Mouse (Mus musculus) spleen, postnatal 36 days (tissue): ENCODE results near the gene Lrrc4.

ENCODE experiments used
- DNase-seq, 2 experiments: peaks; one replicate each; pipeline ENCODE4 v3.0.0; 2022; ENCODE audit warnings: low spot score in 2 of 2, mixed read lengths in 1 of 2

The Lrrc4 gene

GRCm38 (mm10) chr6:28771331-28771730 is 60.2 kb downstream of the Lrrc4 start:
- DNase-seq = no peak

- DNase-seq = no peak
These were observed 63.6 kb downstream of the Lrrc4 start for GRCm38 (mm10) chr6:28767891-28768481.

- no peak for DNase-seq
These were observed 64.9 kb downstream of the Lrrc4 start for GRCm38 (mm10) chr6:28766622-28767021.

GRCm38 (mm10) chr6:28762132-28762775 is 69.3 kb downstream of the Lrrc4 start:
- no peak for DNase-seq

GRCm38 (mm10) chr6:28761728-28762127 is 69.8 kb downstream of the Lrrc4 start:
- DNase-seq = no peak

- no peak for DNase-seq
These were observed 73.3 kb downstream of the Lrrc4 start for GRCm38 (mm10) chr6:28758293-28758692.

GRCm38 (mm10) chr6:28756306-28757018 is 75.1 kb downstream of the Lrrc4 start:
- no peak for DNase-seq

GRCm38 (mm10) chr6:28754127-28754898 is 77.2 kb downstream of the Lrrc4 start:
- DNase-seq = peak in 1 of 2 experiments; percentile 2

GRCm38 (mm10) chr6:28753681-28754080 is 77.9 kb downstream of the Lrrc4 start:
- no peak for DNase-seq

GRCm38 (mm10) chr6:28753217-28753616 is 78.3 kb downstream of the Lrrc4 start:
- DNase-seq = no peak

GRCm38 (mm10) chr6:28751186-28751585 is 80.4 kb downstream of the Lrrc4 start:
- DNase-seq = no peak

GRCm38 (mm10) chr6:28749224-28749623 is 82.3 kb downstream of the Lrrc4 start:
- no peak for DNase-seq

GRCm38 (mm10) chr6:28747931-28748670 is 83.4 kb downstream of the Lrrc4 start:
- DNase-seq = no peak

GRCm38 (mm10) chr6:28747025-28747424 is 84.5 kb downstream of the Lrrc4 start:
- no peak for DNase-seq

GRCm38 (mm10) chr6:28745864-28746263 is 85.7 kb downstream of the Lrrc4 start:
- no peak for DNase-seq

- no peak for DNase-seq
These were observed 88.0 kb downstream of the Lrrc4 start for GRCm38 (mm10) chr6:28743586-28743985.

GRCm38 (mm10) chr6:28737601-28738000 is 93.9 kb downstream of the Lrrc4 start:
- no peak for DNase-seq

GRCm38 (mm10) chr6:28736665-28737064 is 94.9 kb downstream of the Lrrc4 start:
- no peak for DNase-seq

GRCm38 (mm10) chr6:28735116-28735515 is 96.4 kb downstream of the Lrrc4 start:
- no peak for DNase-seq

GRCm38 (mm10) chr6:28733884-28734647 is 97.5 kb downstream of the Lrrc4 start:
- no peak for DNase-seq

- DNase-seq = no peak
These were observed 100.3 kb downstream of the Lrrc4 start for GRCm38 (mm10) chr6:28731246-28731645.
